Mouse (Mus musculus): ENCODE measurements at regions not wholly inside any gene's neighbourhood (a gene's known extent, or its start where the extent isn't known, plus 50 kb on each side); places are given as distances from the start of the nearest gene placed in this dataset.

DNA sequence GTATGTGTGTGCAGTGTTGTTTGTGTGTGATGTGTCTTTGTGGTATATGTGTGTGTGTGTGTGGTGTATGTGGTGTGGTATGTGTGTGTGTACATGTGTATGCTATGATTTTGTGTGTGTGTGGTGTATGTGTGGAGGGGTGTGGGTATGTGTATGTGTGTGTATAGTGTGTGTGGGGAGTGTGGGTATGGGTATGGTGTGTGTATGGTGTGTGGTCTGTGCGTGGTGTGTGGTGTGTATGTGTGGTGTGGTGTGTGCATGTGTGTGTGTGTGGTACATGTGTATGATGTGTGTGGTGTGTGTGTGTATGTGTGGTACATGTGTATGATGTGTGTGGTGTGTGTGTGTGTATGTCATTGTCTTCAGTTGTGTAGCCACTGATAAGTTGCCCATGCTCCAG is 247.8 kb upstream of the Sp4 start:
- no peak for DNase-seq (ENCODE audit: low spot score)

DNA sequence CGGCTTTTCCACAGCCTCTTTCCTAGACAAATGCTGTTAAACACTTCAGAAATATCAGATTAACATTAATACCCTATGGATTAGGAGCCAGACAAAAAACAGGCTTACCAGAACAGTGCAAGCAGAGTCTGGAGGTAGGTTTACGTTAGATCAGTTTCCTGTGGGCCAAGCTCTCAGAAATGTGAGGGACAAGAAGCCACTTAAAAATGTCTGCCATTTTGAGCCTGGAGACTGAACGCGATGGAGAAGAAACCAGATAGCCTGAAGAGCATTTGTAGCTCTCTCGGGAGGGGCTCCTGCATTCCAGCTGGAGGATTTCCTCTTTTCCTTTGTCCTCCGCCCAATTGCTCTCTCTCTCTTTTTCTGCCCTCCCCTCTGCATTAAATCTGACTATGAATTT is 239.1 kb upstream of the Sp4 start:
- DNase-seq (ENCODE audit: low spot score), result no peak

DNA sequence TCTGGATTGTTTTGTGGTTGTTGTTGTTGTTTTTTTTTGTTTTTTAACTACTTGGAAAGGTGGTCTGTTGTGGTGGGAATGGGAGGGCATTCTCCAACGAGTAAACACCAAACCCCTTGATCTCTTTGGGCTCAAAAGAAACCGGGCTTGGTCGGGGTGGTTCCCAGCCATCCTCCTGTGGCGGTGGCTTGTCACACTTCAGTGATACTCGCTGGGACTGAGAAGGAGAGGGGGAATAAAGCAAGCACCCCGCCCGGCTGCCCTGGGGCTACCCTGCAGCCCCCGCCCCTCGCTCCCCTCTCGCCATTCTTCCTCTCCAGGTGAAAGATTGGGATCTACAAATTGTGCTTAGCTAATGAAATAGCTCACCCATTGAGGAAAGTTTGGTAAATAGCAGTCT is 229.3 kb upstream of the Sp4 start:
- no peak for DNase-seq (ENCODE audit: low spot score)

DNA sequence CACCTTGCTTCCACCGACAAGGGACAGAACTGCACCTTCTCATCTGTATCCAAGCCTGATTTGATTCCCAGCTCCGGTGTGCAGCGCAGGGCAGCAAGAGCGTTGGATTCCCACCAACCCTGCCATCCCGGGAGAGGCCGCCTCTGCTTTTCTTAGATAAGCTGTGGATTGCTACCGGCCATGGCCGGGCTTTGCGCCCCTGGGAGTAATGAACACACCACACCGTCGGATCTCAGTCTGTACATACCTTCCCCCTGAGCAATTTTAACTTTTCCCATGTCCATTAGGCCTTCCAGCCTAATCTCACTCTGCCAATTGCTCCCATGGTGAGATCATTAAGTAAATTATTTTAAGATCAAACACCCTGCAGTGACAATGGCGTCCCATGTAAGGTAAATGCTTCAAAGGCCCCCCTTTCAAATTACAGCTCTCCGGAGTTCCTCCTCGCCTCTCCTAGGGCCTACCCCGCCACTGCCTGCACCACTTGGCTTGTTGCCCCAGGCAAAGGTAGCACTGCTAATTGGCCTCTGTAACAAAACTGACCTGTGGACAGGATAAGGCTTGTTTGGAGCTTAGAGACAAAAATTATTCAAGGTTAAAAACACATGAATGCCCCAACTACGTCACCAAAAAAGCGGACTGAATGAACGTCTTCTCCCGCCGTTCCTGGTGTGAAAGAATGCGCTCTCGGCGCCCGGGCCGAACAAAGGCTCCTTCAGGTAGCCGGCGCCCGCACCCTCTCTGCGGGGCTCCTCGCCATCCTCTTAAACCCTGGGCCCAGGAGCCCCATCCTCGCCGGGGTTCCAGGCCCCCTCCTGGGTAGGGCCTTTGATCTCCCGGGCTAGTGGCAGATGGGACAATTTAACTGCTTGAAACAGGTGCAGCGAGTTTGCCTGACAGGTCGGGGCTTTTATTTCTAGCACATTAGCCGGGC is 228.5 kb upstream of the Sp4 start:
- DNase-seq (ENCODE audit: low spot score), result no peak

DNA sequence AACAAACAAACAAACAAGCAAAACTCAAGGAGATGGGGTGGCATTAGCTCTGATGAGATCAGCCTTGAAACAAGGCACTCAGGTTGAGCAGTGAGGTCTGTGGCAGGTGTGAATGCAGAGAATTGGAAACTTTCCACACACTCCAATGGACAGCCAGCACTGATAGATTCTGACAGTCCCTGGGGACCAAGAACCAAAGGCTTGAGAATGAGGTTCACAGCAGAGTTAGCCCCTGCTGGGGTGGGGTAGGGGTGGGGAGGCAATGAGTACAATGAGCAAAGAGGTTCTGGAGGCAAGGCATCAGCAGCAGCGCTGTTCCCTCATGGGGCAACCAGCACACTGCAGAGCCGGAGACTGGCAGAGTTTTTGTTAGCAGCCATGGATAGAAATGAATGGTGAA is 220.5 kb upstream of the Sp4 start:
- DNase-seq (ENCODE audit: low spot score), result no peak

DNA sequence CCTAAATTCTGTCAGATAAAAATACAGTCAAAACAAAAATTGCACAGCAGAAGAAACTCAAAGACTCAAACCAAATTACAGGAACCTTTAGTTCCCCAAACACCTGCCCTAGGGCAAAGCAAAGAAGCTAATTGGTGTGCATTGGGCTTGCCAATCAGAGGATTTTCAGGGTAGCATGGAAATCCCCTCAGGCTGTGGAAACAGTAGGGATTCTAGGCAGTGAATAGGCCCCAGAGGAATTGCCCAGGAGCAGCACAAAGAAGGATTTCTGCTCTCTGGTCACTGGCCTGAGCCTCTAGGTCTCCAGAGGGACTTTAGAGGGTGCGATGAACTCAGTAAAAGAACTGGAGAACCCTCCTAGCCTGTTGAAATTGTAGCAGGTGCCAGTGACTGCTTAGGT is 220.1 kb upstream of the Sp4 start:
- DNase-seq (ENCODE audit: low spot score), result no peak

DNA sequence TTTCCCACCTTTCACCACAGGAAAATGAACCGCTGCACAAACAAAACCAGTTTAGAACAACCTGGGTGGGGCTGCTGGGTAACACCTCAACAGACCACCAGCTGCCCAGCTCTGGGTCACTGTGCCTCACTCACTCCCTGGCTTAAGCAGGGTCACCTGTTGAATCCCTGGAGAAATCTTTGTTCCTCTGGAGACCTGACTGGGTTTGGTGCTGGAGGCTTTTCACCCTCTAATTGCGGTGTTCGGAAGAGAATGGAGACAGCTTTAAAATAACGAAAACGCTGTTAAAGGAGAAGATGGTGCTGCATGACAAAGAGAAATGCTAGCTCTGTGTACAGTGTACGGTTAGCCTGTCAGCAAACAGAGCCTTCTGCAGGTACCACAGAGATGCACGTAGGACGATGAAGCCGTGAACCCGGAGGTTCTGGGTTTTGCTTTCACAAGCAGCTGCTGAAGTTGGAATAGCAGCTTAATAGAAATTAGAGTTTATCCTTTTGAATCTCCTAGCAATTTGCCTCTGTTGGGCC is 218.6 kb upstream of the Sp4 start:
- DNase-seq (ENCODE audit: low spot score), result no peak

DNA sequence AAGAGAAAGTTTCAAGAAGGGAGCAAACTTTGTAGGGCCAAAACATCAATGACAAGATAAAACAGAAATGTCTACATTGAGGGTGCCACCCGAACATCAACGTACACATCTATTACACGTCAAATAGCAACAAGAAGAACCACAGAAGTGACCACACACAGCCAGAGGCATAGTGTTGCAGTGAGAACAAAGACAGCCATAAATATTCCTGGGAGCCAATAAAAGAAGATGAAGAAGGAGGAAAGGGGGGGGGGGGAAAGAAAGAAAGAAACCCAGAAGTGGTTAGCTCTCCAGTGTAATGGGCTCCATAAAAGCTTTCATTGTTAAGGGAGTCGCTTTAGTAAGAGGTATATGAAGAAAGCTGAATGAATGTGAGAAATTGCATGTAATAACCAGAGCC is 209.7 kb upstream of the Sp4 start:
- no peak for DNase-seq (ENCODE audit: low spot score)

DNA sequence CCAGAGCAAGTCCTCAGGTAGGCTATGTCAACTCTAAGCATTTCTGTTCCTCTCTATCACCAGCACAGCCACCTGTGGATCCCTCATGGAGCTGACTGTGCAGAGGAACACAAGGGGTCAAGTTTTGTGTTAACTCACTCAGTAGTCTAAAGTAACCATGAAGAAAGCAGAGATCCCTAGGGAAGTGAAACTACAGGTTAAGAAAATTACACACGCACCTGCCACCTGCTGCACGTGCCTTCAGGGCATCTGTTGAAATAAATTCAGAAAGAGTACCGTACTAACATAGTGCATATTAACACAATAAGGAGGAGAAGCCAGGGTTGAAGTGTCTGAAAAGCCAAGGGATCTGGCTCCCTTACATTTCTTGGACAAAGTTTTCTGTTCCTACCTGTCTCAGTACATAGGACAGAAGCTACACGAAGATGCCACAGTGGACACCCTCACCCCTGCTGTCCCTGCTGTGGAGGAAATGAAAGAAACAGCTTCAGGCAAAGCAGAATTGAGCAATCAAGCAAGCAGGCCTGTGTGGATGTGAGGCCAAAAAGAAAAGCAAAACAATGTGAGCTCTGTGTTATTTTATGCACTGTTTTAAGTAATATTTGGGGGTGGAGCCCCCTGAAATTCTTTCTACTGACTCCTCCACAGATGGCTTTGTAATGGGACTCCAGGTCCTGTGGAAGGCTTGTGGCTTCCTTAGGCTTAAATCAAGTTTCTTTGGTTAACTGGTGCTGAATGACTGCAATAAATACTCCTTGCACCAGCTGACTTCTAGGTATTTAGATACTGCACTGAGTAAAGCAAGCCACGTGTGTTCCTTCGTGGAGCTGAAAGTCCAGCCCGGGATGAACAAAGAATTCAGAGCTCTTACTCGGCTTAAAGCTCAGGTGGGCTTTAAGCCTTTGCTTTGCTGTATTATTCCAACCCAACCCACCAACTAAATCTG is 208.0 kb upstream of the Sp4 start:
- DNase-seq (ENCODE audit: low spot score), result no peak

DNA sequence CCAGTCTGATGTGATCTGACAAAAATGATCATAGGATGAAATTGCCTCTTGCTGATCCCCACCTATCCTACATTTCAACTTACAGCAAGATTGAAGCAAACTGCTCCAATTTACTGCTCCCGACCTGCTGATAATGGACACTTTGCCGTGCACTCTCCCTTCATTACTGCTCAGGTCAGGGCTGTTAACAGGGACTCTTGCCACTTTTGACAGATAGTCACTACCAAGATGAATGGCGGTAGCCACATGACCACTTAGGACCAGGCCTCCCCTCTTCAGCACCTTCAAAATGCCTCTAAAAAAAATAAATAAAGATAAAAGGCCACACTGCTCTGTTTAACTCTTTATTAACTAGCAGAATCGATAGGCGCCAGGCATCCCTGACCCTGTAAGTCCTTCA is 199.2 kb upstream of the Sp4 start:
- no peak for DNase-seq (ENCODE audit: low spot score)

DNA sequence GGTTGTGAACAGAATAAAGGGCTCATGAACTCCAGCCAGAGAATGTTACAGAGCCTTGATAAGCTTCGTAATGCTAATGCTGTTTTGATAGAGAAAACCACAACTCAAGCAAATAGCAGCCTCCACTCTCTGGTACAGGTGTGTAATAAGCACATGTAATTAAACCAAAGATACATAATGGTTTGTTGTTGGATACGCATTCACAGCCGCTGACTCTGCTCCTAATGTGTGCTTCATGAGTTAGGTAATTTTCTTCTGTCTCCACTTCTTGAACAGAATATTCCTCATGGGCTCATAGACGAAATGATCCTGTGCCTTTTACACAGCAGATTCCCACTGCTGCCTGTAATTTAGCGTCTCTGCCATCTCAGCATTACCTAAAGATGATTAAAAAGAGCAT is 186.8 kb upstream of the Sp4 start:
- no peak for DNase-seq (ENCODE audit: low spot score)

DNA sequence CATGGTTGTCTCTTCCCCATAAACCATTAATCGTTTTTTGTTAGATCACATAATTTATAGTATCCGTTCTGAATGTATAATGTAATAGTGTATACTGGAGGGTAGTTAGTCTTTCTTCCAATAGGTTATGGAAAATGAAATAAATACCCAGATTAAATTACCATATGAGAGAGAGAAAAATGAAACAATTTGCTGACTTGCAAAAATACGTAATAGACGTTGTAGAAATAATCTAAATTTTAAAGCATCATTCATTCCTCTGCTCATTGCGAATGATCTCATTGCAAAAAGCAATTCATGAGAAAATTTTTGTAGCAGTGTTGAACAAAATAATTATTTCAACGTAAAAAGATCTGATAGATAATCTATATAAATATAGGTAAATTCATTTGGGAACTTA is 185.2 kb upstream of the Sp4 start:
- DNase-seq (ENCODE audit: low spot score), result no peak

DNA sequence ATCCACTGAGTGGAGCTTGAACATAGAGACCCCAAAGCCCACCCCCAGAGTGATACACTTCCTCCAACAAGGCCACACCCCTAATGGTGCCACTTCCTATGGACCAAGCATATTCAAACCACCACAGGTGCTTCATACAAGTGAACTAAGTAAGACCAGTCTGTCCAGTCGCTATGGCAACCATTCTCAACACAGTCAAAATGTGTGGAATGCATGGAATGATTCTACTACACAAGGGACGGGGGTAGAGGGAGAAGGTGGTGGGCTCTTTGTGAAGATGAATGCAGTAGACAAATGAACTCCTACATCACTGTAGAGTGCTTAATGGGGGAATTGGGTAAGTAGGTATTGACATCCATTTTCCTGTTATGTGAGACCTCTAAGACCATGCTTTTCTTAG is 180.1 kb upstream of the Sp4 start:
- no peak for DNase-seq (ENCODE audit: low spot score)

DNA sequence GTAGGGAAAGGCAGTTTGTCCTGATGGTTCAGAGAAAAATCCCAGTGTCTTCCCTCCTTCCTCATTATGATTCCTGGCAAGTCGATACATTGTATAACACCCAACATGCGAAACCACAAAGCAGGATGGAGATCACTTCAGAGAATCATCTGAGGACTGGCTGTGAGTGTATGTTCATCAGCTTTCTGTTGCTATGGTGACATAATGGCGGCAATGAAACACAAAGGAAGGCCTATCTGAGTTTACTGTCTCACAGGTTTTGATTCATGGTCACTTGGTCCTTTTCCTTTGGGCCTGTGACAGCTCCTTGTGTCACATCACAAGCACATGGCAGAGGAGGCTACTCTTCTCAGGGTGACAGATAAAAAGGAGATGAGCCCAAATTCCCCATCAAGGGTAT is 173.5 kb upstream of the Sp4 start:
- no peak for DNase-seq (ENCODE audit: low spot score)

DNA sequence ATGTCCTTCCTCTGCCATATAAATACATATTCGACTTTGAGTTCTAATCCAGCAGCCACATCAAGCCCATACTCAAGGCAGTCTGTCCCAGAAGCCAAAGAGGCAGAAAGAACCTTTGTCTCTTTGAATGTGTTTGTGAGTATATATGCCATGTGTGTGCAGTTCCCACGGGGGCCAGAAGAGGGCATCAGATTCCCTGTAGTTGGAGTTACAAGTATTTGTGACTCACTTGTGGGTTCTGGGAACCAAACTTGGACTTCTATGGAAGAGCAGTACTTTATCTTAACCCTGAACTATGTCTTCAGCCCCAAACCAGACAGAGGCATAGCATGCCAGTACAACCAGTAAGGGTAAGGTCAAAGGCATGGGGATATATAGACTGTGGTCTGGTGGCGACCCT is 165.6 kb upstream of the Sp4 start:
- DNase-seq (ENCODE audit: low spot score), result no peak

DNA sequence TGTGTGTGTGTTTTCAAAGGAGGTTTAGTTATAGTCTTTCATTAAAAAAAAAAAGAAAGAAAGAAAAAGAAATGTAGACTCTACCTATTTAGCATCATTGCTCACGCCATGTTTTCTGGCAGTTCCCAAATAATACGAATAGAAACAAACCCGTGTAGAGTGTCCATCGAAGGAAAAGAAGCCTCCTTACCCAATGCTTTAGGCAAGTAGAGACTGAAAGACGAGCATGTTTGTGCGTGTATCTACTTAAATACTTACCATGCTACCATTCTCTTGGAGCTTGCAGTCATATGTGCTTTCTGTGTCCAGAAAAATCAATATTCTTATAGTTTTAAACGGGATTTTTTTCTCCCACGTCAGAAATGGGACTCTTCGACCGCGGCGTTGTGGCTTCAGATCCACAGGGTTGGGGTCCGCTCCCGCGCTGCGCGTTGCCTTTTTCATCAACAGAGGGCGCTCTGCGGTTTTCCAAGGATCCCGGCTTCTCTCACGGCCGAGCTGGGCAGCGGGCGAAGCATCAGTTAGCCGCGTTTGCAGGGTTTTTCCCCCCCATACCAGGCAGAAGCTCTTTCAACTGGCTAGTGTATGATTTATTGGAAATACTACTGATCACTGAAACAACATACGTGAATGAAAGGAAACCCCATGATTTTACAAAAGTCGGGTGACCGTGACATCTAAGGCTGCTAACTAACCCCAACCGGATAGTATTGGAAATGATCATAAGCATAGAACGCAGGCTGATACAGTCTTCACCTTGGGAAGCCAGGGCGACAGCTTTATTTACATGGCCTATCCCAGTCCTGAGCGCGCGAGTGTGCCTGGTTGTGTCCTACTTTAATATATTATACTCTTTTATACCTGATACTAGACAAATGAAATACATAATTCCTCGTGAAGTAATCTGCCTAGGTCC is 156.5 kb upstream of the Sp4 start:
- peak; percentile 23 for DNase-seq (ENCODE audit: low spot score)

DNA sequence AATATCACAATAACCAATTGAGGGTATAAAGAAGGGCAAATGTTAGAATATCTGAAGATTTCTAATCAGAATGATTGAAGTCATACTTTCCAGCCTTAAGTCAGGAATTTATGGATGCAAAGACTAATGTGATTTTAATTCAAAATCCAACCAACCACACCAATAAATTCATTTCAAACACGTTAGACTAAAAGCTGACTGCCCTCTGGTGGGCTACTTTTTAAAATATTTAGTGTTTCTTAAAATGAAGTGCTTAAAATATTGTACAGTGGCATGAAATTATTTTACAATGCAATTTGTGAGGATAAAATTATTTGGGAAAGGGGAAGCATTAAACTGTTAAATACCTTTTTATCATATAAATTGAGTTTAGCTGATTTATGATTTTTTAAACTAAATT is 154.4 kb upstream of the Sp4 start:
- DNase-seq (ENCODE audit: low spot score), result no peak

DNA sequence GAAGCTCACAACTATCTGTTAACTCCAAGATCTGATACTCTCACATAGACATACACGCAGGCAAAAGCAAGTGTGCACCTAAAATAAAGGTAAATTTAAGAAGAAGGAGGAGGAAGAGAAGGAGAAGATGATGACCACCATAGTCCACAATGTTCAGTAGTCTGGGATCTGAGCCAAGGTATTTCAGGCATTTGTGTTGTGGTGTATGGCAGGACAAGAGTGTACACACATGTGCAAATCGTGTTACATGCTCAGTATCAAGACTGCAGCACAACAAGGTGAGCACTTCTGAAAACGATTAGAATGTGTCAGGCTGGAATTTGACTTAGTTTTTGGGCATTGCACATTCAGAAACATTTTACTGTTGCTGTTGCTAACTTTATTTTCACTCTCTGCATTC is 138.4 kb upstream of the Sp4 start:
- DNase-seq (ENCODE audit: low spot score), result no peak

DNA sequence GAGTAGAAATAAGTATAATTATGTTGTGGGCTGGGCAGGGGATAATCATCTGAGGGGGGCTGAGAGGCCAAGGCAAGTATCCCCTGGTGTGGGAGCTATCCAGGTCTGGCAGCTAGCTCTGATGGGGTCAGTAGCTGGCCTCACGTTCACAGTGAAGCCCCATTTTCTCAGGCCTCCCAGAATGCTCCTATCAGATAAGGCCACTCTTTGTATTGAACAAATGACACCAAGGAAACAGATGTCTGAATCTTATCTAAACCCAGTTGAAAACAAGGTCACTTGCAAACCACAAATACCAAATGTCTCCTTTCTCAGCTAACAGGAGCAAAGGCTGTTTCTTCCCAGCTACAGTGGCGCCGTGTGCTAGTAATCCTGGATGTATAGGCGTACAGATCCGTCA is 137.6 kb upstream of the Sp4 start:
- no peak for DNase-seq (ENCODE audit: low spot score)

DNA sequence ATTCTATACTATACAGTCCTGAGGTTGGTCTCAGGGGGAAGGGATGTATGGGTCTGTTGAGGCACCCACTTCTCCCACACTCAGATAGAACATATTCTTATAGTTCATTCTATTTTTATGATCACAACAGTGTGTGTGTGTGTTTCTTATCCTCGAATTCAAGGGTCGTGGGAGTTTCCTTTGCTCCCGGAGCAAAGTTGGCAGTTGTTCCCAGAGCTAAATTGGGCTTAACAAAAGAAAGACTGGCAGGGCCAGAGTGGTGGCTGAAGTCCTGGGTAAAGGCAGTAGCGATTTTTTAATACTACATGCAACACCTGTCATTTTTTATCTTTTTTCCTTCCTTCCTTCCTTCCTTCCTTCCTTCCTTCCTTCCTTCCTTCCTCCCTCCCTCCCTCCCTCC is 131.5 kb upstream of the Sp4 start:
- DNase-seq (ENCODE audit: low spot score), result no peak

DNA sequence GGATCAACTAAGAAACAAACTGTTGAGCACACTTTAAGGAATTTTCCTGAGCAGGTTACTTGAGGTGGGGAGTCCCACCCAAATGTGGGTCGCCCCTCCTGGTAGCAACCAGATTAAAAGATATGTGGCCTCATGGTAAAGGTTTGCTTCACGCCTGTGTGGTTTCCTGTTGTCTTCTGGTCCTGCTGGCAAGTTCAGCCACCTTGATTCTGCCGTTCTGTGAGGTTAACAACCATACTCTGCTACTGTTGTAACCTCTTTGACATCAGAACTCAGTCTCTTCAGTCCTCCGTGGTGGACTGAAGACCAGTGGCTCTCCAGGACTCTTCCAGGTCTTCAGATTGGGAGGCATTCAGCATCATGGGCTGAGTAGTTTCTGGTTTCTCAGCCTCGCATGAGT is 127.1 kb upstream of the Sp4 start:
- DNase-seq (ENCODE audit: low spot score), result peak; percentile 2

DNA sequence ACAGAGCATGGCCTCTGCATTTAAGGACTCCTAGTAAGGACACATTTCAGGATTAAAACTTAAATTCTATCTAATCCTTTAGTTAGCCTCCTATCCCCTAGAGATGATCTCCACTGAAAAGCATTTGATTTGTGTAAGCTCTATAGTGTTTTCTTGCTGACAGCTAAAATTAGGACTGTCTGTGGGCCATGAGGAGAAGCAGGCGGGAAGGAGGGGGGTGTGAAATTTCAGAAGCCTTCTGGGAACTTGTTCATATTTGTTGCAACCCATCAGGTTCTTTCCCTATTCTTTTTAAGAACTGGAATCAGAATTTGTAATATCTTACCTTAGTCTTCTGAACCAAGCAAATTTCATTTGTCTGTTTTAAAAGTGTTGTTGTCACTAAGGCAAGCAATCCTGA is 114.7 kb upstream of the Sp4 start:
- no peak for DNase-seq (ENCODE audit: low spot score)
